Mouse (Mus musculus) spleen, adult 12 weeks (tissue): Measurements from ENCODE around the gene Slc39a11.

ENCODE experiments used
- DNase-seq: peaks from one replicate; pipeline ENCODE4 v3.0.0; 2022; ENCODE audit warnings: low spot score

The Slc39a11 gene

DNA sequence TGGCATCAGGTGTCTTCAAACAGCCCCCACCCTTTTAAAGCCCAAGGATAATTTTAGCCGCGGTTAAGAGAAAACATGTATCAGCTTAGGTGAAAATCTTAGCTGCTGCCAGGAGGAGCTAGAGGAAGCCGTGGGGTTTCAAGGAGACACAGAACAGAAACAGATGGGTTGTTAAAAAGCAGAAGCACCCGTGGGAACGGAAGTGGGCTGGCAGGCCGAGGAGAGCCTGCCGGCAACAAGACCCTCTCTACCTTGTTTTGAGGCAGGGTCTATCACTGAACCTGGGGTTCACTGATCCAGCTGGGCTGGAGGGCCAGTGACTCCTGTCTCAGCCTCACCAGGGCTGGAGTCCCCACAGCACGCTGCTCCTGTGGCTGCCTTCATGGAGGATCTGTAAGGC is 310.1 kb downstream of the Slc39a11 start:
- no peak for DNase-seq

DNA sequence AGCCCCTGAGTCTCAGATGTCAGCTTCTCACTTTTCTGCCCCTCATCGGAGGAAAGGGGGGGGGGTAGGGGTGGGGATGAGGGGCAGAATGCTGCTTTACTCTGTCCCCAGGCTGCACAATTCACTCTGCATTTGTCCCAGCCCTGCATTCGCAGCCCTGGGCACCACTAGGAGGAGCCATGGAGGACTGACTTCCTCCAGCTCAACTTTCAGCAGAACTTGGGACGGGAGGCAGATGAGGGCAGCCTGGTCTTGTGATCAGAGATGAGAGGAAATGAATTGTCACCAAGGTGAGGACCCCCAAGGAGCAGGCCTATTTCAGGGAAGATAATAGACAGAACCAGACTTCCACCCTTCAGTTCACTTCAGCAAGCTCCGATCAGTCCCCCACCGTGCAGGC is 311.3 kb downstream of the Slc39a11 start:
- DNase-seq: no peak

DNA sequence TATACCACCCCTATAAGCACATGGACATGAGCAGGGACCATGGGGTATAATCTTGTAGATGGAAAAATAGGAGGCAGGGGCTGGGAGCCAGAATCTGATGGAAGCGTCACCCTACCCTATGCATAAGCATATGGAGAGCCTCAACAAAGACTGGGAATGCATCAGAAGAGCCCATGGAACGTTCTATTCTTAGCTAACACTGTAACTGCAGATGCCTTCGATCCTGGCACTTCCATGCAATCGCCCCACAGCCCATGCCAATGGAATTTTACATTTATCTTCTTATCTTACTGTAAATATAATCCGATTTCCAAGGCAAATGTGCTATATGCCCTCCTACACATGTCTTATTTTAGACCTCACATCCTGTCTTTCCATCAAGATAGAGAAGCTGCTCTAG is 314.2 kb downstream of the Slc39a11 start:
- DNase-seq: no peak

DNA sequence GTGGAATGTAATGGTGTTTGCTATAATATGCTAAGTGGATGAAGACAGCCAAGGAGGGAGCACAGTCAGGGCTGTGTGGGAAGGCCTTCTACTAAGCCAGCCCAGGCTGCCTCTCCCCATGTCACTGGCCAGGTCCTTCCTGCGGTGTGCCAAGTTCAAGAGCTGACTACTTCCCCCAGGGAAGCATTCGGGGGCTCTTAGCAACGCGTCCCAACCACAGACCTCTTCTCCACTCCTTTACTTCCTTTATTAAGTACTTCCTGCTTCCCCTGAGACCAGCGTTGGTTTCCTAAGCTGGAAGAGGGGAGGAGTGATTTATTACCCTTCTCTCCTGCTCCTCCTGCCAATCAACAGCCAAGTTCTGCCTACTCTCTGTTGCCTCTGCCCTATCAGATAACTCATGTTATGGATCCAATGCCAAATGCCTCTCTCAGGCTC is 315.4 kb downstream of the Slc39a11 start:
- no peak for DNase-seq

DNA sequence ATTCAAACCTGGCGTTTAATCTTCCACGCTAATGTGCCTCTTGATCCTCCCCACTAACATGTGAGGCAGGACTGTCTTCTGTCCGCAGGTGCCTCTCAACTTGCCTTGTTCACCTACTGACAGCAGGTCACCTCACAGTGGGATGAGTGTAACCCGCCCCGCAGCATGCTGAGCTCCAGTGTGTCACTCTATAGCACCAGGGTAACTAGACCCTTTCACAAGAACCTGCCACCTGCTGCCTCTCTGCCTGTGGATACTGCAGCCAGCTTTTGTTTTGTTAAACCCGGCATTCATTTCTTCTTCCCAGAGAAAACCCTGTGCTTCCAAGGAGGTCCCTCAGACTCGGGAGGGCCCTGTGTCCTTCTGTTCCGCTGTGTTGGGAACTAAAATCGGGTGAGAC is 316.3 kb downstream of the Slc39a11 start:
- no peak for DNase-seq

DNA sequence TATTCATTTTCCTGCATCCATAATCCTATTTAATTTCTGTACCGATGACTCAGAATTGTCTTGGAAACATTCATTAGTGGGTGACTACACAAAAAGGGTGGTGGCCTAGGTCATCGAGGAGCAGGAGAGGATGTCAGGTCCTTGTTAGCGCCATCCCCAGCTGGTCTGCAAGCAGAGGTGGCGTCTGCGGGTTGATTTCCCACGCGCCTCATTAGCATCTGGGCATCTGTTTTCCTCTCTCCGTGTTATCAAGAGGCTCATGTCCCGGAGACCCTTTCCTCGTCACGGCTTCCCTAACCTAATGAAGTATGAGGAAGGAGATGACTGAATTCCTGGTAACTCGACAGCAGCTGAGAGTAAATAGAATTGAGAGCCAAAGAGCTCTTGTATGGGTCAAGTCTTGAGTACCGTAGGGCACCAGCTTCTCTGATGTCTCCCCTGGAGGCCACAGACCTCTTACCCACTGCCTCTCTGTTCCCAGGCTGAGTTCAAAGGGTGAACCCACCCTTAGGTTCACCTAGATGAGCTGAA is 319.8 kb downstream of the Slc39a11 start:
- no peak for DNase-seq

DNA sequence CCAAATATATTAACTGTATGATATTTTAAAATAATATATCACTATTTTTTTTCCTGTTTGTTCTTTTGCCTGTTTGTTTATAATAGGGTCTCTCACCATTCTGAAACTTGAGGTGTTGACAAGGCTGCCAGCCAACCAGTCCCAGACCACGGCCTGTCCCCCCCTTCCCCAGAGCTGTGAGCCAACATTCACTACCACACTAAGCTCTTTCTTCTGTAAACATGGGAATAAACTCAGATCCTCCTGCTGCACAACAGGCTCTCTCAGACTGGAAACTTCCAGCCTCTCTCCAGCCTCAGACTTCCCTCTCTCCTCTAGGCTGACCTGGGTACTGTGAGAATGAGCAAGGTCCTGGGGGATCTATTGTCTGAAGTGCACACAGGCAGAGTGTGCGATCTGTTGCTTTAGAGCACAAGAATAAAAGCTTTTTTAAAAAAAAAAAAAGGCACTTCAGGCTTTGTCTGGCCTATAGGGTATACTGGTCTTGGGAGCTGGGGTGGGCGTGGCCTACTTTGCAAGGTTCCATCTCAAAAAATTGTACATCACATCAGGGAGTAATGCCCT is 322.3 kb downstream of the Slc39a11 start:
- no peak for DNase-seq

DNA sequence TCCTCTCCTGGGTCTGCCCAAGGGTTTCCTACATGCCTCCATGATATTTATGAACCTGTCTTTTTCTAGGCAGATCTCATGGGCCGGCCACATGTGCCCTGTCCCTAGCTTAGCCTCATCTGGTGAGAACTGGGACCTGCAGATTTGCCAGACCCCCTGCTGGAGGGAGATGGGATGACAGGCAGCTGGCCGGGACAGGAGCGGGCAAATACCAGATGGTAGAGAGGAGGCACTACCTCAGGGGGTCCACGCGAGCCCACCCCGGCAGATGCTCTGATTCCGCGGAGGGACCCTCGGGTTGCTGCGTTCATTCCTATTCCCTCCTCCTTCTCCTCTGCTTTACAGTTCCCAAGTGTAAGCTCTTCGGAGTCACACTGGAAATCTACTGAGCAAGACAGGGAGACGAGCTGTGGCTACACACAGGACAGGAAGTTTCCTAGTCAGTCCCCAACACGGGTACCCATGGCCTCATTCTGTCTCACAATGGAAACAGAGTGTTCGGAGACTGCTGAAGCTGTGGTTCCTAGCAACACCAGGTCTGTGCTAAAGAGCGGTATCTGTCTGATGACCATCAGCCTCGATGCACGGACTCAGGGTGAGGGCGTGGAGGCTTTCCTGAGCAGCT is 323.4 kb downstream of the Slc39a11 start:
- no peak for DNase-seq

DNA sequence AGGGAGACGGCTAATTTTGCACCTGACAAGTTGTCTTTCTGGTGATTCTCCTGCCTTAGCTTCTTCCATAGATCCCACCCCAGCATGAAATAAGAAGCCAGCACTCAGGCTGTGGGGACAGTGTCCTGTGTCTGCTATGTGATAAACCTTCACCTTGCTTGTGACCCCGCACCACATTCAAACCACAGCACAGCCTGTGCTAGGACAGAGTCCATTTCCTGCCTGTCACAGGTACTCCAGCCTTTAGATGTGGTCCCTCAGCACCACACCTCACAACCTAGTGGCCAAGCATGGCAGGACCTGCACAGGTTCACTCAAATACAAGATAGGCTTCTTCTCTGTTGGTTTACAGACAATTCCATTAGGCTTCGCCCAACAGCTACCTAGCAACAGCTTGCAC is 328.3 kb downstream of the Slc39a11 start:
- no peak for DNase-seq

DNA sequence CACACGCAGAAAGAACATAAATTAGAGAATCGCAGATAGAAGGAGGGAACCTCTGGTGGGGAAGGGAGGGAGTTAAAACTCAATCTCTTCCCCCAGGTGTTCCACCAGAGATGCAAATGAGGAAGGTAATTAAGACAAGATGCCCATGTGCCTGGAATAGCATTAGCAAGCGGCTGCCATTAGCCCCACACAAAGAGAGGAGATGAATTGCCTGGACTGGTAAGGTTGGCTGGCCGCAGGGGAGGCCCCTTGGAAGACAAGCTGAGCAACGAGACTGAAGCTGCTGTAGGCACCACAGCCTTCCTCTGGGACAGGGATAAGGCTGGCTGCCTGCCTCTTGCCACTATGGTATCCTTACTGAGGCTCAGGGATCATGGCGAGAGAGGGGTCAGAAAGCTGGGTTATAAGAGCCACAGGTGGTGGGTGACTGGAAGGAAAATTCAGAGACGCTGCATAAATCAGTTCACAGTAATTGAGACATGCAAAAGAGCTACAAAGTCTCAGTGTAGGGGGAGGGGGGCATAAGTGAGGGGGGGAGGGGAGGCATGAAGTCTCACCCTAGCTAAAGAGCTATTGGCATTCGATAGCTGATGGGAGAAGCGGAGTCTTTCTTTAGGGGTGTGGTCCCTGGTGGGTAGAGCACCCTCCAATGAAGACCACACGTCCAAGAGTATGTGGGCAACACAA is 340.5 kb downstream of the Slc39a11 start:
- no peak for DNase-seq

DNA sequence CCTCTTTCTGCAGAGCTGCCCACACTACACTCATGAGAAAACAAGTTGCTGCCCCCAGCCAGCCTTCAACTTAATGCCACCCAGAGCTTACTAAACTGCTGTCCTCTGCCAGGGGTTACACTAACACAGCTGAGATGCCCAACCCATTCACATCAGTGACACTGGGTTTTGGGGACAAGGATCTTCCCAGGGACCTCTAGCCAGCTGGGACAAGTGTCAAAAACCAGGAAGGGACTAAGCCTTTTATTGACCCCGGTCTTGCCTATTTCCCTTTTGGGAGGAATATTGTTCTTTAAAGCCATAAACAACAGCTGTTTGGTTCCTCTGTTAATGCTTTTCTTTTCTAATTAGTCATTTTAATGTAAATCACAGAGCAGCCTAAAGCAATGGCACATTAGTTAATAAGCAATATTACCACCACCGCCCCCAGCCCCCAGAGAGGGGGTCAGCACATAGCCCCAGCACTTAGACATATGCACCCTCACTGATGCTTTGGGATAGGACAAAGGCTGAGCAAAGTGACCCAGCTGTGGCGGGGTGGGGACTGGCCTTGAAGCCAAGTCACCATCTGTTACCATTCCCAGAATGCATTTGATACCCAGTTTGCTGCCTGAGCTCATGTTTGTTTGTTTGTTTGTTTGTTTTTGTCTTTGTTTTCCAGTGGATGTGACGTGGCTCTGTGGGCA is 341.5 kb downstream of the Slc39a11 start:
- DNase-seq: no peak

DNA sequence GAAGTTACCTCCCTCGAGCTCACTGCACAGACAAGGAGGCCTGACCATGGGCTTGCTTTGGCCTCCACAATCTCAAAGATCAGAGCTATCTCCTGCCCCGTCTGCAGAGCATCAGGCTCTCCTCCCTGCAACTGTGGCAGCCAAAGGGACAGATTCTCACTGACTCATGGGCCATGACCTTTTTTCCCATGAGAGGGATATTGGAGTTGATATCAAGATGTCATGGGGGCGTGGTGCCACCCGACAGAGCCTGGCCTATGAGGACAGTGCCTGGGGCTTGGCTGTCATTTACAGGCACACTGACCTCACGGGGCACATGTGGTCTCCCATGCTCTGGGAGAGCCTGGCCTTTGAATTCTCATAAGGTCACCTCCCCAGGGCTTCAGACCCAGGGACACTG is 346.7 kb downstream of the Slc39a11 start:
- DNase-seq: no peak

DNA sequence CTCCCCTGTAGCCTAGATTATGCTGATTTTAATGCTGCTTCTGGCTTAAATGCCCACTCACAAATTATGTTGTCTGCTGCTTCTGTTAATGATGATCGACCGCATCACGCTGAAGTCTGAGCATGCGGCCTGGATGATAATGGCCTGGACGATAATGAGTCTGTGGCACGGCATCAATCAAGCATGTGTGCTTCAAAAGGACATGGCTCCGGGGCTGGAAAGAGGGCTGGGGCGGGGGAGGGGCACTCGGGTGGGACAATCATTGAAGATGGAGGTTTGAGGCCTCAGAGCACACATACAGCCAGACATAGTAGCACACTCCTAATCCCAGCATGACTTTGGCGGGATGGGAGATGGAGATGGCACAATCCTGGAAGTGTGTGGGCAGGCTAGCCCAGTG is 350.4 kb downstream of the Slc39a11 start:
- no peak for DNase-seq

DNA sequence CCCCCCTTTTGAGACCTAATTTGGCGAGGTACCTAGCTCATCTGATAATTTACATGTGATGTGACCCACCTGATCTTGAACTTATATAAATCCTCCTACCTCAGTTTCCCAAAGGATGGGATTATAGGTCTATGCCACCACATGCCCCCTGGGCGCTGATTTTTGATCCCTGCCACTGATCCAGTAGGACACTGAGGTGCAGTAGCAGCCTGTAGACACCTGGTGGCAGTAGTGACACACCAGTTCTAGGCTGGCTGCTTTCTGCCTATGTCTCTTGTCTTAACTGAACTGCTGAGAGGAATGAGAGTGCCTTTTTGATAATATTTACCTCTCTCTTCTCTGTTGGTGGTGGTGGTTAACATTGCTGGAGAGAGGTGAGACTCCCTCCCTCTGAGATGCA is 352.1 kb downstream of the Slc39a11 start:
- DNase-seq: peak; percentile 27

DNA sequence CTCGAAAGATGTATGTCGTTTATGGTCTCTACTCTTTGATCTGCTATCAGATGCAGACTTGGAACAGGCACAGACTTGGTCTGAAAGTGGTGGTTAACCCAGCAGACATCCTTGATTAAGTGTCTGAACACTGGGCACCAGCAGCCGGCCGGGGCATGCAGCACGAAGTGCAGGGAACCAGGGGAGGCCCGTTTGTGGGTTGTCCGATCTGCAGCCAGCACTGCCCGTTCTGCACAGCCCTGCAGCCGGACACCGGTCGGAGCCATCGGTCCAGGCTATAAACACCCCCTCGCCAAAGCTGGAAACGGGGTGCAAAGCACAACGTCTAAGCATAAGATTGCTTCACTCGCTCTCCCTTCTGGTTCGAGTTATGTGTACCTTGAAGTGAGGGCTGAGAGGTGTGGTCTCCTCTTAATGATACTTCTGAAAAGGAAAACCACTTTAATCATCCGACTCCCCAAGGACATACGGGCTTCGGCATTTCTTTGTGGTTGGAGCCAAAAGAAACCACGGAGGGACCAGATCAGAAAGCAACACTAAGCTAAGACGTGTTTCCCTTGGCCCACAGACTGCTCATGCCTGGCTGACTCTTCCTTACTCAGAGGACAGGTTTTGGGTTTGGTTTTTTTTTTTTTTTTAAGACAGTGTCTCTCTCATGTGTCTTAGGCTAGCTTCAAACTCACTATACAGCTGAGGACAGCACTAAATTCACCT is 352.8 kb downstream of the Slc39a11 start:
- DNase-seq: no peak

DNA sequence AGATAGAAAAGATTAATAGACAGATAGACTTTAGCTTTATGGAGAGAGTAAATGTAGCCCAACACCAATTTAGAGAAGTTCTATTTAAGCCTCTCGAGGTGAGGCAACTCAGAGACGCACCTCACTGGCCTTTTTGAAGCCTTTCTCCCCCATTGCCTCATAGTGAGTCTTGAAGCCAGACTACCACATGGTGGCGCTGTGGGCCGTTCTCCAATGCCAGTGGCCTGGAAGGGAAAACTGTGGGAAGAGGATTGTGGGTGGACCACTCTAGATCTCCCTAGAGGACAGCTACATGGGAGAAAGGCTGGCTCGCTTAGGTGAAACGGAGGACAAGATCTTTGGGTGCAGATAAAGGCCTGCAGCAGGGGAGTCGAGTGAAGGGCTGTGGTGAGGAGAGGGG is 353.7 kb downstream of the Slc39a11 start:
- DNase-seq: no peak

DNA sequence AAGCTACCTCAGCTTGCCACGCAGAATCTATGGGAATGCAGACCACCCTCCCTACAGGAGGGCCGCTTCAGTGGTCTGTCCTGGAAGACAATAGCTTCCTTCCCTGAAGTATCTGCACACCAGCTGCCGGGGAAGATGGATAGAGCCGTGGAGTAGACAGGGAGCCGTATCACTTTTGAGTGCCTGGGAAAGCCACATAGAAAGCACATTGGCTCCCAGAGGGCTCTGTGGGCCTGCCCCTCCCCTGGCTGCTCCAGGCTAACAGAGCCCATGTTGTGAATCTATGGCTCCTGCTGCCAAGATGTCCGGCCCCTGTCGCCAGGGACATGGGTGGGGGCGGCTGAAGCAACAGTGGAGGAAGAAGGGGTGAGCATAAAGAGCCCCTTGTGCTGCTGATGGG is 355.4 kb downstream of the Slc39a11 start:
- DNase-seq: no peak

DNA sequence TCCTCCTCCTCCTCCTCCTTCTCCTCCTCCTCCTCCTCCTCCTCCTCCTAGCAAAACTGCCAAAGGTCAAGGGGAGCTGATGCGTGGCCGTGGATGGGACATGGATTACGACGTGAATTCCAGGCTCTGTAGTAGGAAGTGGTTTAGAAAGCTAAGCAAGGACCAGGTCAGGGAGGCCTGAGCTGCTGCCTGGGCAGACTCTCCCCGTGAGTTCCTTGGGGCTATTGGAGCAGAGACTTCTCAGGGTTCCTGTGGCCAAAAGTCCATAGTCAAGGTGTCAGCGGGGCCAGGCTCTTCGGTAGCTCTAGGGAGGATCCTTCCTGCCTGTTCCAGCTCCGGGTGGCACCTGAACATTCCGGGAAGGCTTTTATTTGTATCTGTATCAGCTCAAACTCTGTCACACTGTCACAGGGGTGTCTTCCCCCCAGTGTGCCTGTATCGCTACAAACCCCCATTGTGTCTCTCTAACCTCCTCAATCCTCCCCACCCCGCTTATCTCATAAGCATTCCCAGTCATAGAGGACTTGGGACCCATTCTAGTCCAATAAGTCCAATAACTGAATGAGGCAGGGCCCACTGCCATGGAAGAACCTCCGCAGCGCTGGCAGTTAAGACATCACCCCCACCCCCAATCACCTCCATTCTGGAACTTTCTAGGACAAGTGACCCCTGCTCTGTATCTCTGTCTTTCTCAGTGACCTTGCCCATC is 356.8 kb downstream of the Slc39a11 start:
- no peak for DNase-seq

DNA sequence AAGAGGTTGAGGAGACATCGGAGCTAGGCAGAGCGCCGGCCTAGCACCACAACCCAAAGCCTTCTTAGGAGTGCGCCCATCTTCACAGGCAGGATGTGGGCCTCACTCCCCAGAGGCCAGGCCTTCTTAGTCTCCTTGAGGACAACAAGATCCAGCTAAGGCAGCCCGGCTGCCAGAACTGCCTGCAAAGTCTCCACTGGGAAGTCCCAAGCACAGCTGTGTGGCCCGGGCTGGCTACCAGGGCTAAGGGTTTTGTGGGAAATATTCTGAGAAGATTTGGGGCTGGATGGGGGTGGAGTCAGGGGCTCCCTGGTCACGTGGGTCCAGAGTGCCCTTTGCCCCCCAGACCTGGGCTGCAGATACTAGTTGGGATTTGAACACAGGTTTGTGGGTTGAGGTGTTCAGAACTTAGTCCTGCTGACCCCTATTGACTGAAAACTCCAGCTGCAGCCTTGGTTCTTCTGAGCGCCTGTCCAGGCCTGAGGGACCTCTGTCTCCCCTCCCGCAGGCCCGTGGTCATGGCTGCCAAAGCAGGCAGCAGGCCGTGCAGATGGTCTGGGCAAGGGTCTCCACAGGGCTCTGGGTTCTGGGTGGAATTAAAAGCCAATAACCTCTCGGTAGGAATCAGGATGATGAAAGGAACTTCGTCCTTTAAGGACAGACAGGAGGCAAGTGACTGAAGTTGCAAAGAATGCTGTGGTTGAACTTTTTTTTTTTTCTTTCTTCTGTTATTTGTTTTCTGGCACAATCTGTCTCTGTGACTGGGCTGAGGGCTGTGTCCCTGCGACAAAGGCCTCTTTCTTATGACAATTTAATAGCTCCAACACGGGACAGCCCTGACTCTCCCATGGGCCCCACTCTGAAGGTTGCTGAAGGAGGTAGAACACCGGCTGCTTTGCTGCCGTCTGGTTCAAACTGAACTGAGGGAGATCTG is 357.8 kb downstream of the Slc39a11 start:
- no peak for DNase-seq

DNA sequence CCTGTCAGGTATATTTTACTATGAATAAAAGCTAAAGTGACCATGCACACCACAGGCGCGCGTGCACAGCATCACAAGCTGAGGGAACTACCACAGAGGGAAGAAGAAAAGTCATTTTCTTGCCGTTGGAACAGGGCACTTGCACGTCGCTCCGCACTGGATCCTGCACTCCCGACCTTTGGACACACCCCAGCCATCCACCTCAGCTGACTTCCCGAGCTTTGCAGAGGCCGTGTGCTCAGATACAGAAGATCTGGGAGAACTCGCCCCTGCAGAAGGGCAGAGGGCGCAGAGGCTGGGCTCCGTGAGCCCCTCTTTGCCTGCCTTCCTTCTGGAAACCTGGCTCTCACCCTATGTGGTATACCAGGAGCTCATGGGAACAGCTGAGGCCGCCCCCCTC is 359.0 kb downstream of the Slc39a11 start:
- DNase-seq: no peak
